Mouse (Mus musculus) hindbrain, postnatal 0 days (tissue): ENCODE results near the gene Mybbp1a. TPM values are rescaled to one million over a fixed set of nuclear protein-coding genes. Genes with fewer than 3 reads are reported as not detected.

ENCODE experiments used
- ATAC-seq: fragments of 200-750 bp; cut with Nextera tagmentation; 2 replicates; pipeline ENCODE4 v1.8.0; 2017; ENCODE audit warnings: mild to moderate bottlenecking, moderate TSS enrichment, moderate library complexity
- DNase-seq: peaks from one replicate; pipeline ENCODE4 v3.0.0-alpha.2; 2015; ENCODE audit warnings: low spot score
- H3K27ac ChIP-seq: fragments of 300-500 bp; sonication (generic); 2 replicates; pipeline ENCODE4 v1.5.1; 2014; ENCODE audit warnings: mild to moderate bottlenecking
- H3K27me3 ChIP-seq: fragments of 300-500 bp; sonication (generic); 2 replicates; pipeline ENCODE4 v1.6.1; 2014; ENCODE audit warnings: low read length, mixed read lengths; ENCODE audit not compliant: insufficient read depth
- H3K36me3 ChIP-seq: fragments of 300-500 bp; sonication (generic); 2 replicates; pipeline ENCODE4 v1.6.1; 2014; ENCODE audit warnings: low read length, mixed read lengths; ENCODE audit not compliant: insufficient read depth
- H3K4me1 ChIP-seq: fragments of 300-500 bp; sonication (generic); 2 replicates; pipeline ENCODE4 v1.6.1; 2014; ENCODE audit warnings: antibody characterized with exemption, low read length, mixed read lengths; ENCODE audit not compliant: insufficient read depth
- H3K4me2 ChIP-seq: fragments of 300-500 bp; sonication (generic); 2 replicates; pipeline ENCODE4 v1.6.1; 2014; ENCODE audit warnings: low read depth, mild to moderate bottlenecking, low read length, moderate library complexity, mixed read lengths
- H3K4me3 ChIP-seq: fragments of 300-500 bp; sonication (generic); 2 replicates; pipeline ENCODE4 v1.5.1; 2014; ENCODE audit warnings: low read length
- H3K9ac ChIP-seq: fragments of 300-500 bp; sonication (generic); replicated peaks from 2 replicates; pipeline ENCODE4 v1.6.1; 2014; ENCODE audit warnings: mild to moderate bottlenecking, low read length, moderate library complexity, mixed read lengths
- H3K9me3 ChIP-seq: fragments of 300-500 bp; sonication (generic); 2 replicates; pipeline ENCODE4 v1.6.1; 2016; ENCODE audit warnings: low read length, mixed read lengths
- CTCF ChIP-seq: IDR thresholded peaks from 2 replicates; pipeline ENCODE4 v1.5.1; 2016; ENCODE audit warnings: antibody characterized with exemption, control low read depth, low read depth
- whole genome bisulfite sequencing: fragments of 180-500 bp; shearing (Covaris S2); extraction: QIAGEN DNeasy Blood & Tissue Kit; methylation state at CpG from one replicate; pipeline ENCODE4 v1.1.7; 2014; 5-methylcytosine and 5-hydroxymethylcytosine counted together
- polyA plus RNA-seq: library from polyadenylated mRNA; unstranded; fragments of >200 nt; fragmentation: Nextera tagmentation; extraction: Ambion mirVana; gene quantifications from 2 replicates; pipeline ENCODE4 v1.2.1, GENCODE M21; 2015
- total RNA-seq: library from RNA; depleted of rRNA; stranded (reverse); fragments of >200 nt; gene quantifications from 2 replicates; pipeline ENCODE4 v1.2.3, GENCODE M21; 2014

Gene Mybbp1a
- total and polyA plus RNA-seq, 2 experiments from 2014 or later = 28.0 to 68.7 TPM

GRCm38 (mm10) chr11:72446311-72447105 is 5.4 kb downstream of the Mybbp1a start:
- H3K4me1 ChIP-seq = peaks cover 7% of the 10 kb centered on the region
- no peak for ATAC-seq
- H3K9ac ChIP-seq = no peak overlapping the region
- peak; percentile 61 for DNase-seq
- H3K27me3 ChIP-seq = no peaks in the 10 kb centered on the region
- peaks cover 86% of the 10 kb centered on the region for H3K36me3 ChIP-seq
- H3K4me2 ChIP-seq = no peak overlapping the region
- WGBS = 86% methylated on average over 6 of the region's 6 CpGs
- H3K9me3 ChIP-seq = no peaks in the 10 kb centered on the region
- no peak overlapping the region for H3K27ac ChIP-seq
- peak; percentile 77 for TF ChIP-seq CTCF
- H3K4me3 ChIP-seq = no peak overlapping the region

GRCm38 (mm10) chr11:72447475-72447874 is 6.3 kb downstream of the Mybbp1a start:
- WGBS = 84% methylated on average over 8 of the region's 8 CpGs
- no peaks in the 10 kb centered on the region for H3K9me3 ChIP-seq
- ATAC-seq (no peak), DNase-seq (no peak)
- H3K27me3 ChIP-seq = no peaks in the 10 kb centered on the region
- no peaks in the 10 kb centered on the region for H3K4me1 ChIP-seq
- H3K4me2 ChIP-seq = no peak overlapping the region
- H3K36me3 ChIP-seq = peaks cover 91% of the 10 kb centered on the region
- no peak overlapping the region for H3K4me3 ChIP-seq
- H3K9ac ChIP-seq = no peak overlapping the region
- no peak overlapping the region for H3K27ac ChIP-seq
- TF ChIP-seq CTCF = peak; percentile 45

- H3K4me1 ChIP-seq = no peaks in the 10 kb centered on the region
- H3K36me3 ChIP-seq = peaks cover 60% of the 10 kb centered on the region
- no peaks in the 10 kb centered on the region for H3K9me3 ChIP-seq
- H3K9ac ChIP-seq = no peak overlapping the region
- no peak for TF ChIP-seq CTCF
- DNase-seq = no peak
- no peak for ATAC-seq
- no peak overlapping the region for H3K4me2 ChIP-seq
- WGBS = 92% methylated on average over 3 of the region's 3 CpGs
- H3K27me3 ChIP-seq = no peaks in the 10 kb centered on the region
- no peak overlapping the region for H3K4me3 ChIP-seq
- H3K27ac ChIP-seq = no peak overlapping the region
Observed at GRCm38 (mm10) chr11:72452140-72452665, 11.0 kb downstream of the Mybbp1a start.

- no peak for ATAC-seq
- 62% methylated on average over 15 of the region's 15 CpGs for WGBS
Observed at GRCm38 (mm10) chr11:72453105-72453953, 12.2 kb downstream of the Mybbp1a start.

GRCm38 (mm10) chr11:72455694-72456093 is 14.5 kb downstream of the Mybbp1a start:
- Histone ChIP-seq H3K4me1 (no peaks in the 10 kb centered on the region), H3K27me3 (no peaks in the 10 kb centered on the region), H3K9me3 (no peaks in the 10 kb centered on the region), H3K4me3 (no peak overlapping the region), H3K27ac (peak overlapping the region; percentile 22; the same call in 1 of the 2 replicates), H3K4me2 (no peak overlapping the region), H3K36me3 (peaks cover 27% of the 10 kb centered on the region), H3K9ac (no peak overlapping the region)
- ATAC-seq (peak; percentile 71), DNase-seq (peak; percentile 53)
- no peak for TF ChIP-seq CTCF
- 25% methylated on average over 5 of the region's 5 CpGs for WGBS

More at GRCm38 (mm10) chr11:72453105-72453953, 12.2 kb downstream of the Mybbp1a start:
- H3K4me1 ChIP-seq = no peaks in the 10 kb centered on the region
- DNase-seq = no peak
- TF ChIP-seq CTCF = no peak
- no peak overlapping the region for H3K9ac ChIP-seq
- H3K36me3 ChIP-seq = peaks cover 49% of the 10 kb centered on the region
- no peaks in the 10 kb centered on the region for H3K9me3 ChIP-seq
- H3K27me3 ChIP-seq = no peaks in the 10 kb centered on the region
- no peak overlapping the region for H3K4me3 ChIP-seq
- no peak overlapping the region for H3K4me2 ChIP-seq
- no peak overlapping the region for H3K27ac ChIP-seq

- Histone ChIP-seq H3K4me3 (no peak overlapping the region), H3K27ac (no peak overlapping the region), H3K36me3 (peaks cover 18% of the 10 kb centered on the region), H3K9ac (no peak overlapping the region), H3K27me3 (no peaks in the 10 kb centered on the region), H3K4me2 (no peak overlapping the region), H3K4me1 (0 out of 2 replicates have a peak, but pooled peaks cover 4% of the 10 kb centered on the region), H3K9me3 (no peaks in the 10 kb centered on the region)
- no peak for ATAC-seq
- TF ChIP-seq CTCF = no peak
- 74% methylated on average over 12 of the region's 12 CpGs for WGBS
- no peak for DNase-seq
Observed at GRCm38 (mm10) chr11:72457995-72458496, 16.9 kb downstream of the Mybbp1a start.
